Mouse (Mus musculus) urinary bladder, postnatal 14 days (tissue): ENCODE data around the gene Iqgap1.

Experiments used
- DNase-seq: peaks from one replicate; pipeline ENCODE4 v3.0.0; 2021; ENCODE audit warnings: low spot score

Iqgap1 gene

GRCm38 (mm10) chr7:80825843-80826403, at the start of gene Iqgap1:
Iqgap1 (minus strand) TSS chr7:80825974.
- DNase-seq: peak; percentile 34

GRCm38 (mm10) chr7:80873631-80874030, 47.9 kb upstream of the Iqgap1 start:
- no peak for DNase-seq

GRCm38 (mm10) chr7:80873038-80873437, 47.3 kb upstream of the Iqgap1 start:
- DNase-seq: no peak

GRCm38 (mm10) chr7:80868686-80869085, 42.9 kb upstream of the Iqgap1 start:
- no peak for DNase-seq

GRCm38 (mm10) chr7:80866514-80867147, 40.9 kb upstream of the Iqgap1 start:
- DNase-seq: no peak

- DNase-seq: no peak
These were observed 39.7 kb upstream of the Iqgap1 start for GRCm38 (mm10) chr7:80865521-80865920.

GRCm38 (mm10) chr7:80864831-80865230, 39.1 kb upstream of the Iqgap1 start:
- no peak for DNase-seq

GRCm38 (mm10) chr7:80864151-80864550, 38.4 kb upstream of the Iqgap1 start:
- DNase-seq: no peak

GRCm38 (mm10) chr7:80863520-80863919, 37.7 kb upstream of the Iqgap1 start:
- DNase-seq: no peak

GRCm38 (mm10) chr7:80862475-80862874, 36.7 kb upstream of the Iqgap1 start:
- no peak for DNase-seq

- peak; percentile 89 for DNase-seq
These were observed 35.0 kb upstream of the Iqgap1 start, which contains the start of gene Zscan2 for GRCm38 (mm10) chr7:80860729-80861274. Zscan2 (plus strand) TSS chr7:80860920.

- DNase-seq: peak; percentile 60
These were observed 34.5 kb upstream of the Iqgap1 start for GRCm38 (mm10) chr7:80860227-80860626.

GRCm38 (mm10) chr7:80857181-80857580, 31.4 kb upstream of the Iqgap1 start:
- DNase-seq: peak; percentile 83

GRCm38 (mm10) chr7:80855316-80855715, 29.5 kb upstream of the Iqgap1 start:
- DNase-seq: no peak

- no peak for DNase-seq
These were observed 27.4 kb upstream of the Iqgap1 start for GRCm38 (mm10) chr7:80853218-80853617.

GRCm38 (mm10) chr7:80850520-80850919, 24.7 kb upstream of the Iqgap1 start:
- no peak for DNase-seq

- peak; percentile 38 for DNase-seq
These were observed 23.9 kb upstream of the Iqgap1 start for GRCm38 (mm10) chr7:80849710-80850109.

- no peak for DNase-seq
These were observed 23.5 kb upstream of the Iqgap1 start for GRCm38 (mm10) chr7:80849267-80849666.

GRCm38 (mm10) chr7:80846709-80847108, 20.9 kb upstream of the Iqgap1 start:
- DNase-seq: no peak

- no peak for DNase-seq
These were observed 20.5 kb upstream of the Iqgap1 start for GRCm38 (mm10) chr7:80846280-80846678.

- DNase-seq: no peak
These were observed 20.0 kb upstream of the Iqgap1 start for GRCm38 (mm10) chr7:80845621-80846279.

- DNase-seq: no peak
These were observed 18.9 kb upstream of the Iqgap1 start for GRCm38 (mm10) chr7:80844691-80845090.
